Mouse (Mus musculus) myocyte (in vitro differentiated cells): ENCODE measurements around the gene Rad51b.

Source experiments
- MAX ChIP-seq: IDR thresholded peaks from one replicate; pipeline ENCODE4 v1.6.1; 2011; ENCODE audit warnings: low read depth, mild to moderate bottlenecking, control low read depth
- POLR2A ChIP-seq: IDR thresholded peaks from one replicate; pipeline ENCODE4 v1.6.1; 2011; ENCODE audit warnings: low read depth, mild to moderate bottlenecking, control low read depth, moderate library complexity; ENCODE audit not compliant: insufficient read length
- USF1 ChIP-seq: IDR thresholded peaks from one replicate; pipeline ENCODE4 v1.6.1; 2011; ENCODE audit warnings: low read depth, mild to moderate bottlenecking, control low read depth, moderate library complexity

- TF ChIP-seq POLR2A (no peak), MAX (no peak), USF1 (no peak)
Measured at GRCm38 (mm10) chr12:79498326-79498725, 201.2 kb downstream of the Rad51b start.
